Mouse (Mus musculus) heart, postnatal 36 days (tissue): ENCODE data around the gene Ccdc93. TPM values are rescaled to one million over a fixed set of nuclear protein-coding genes. Genes with fewer than 3 reads are reported as not detected.

Experiments used
- total RNA-seq, 2 experiments: library from RNA; stranded (reverse); gene quantifications; 2 replicates each; pipeline ENCODE4 v1.2.3; 2021

Ccdc93 gene
- total RNA-seq, 2 experiments from 2014 or later: 12.4 to 14.5 TPM

Other genes with a start within 250 kb of the Ccdc93 start
- gene Insig2, start 98.5 kb upstream of the Ccdc93 start, total RNA-seq: 10 to 100 TPM; 56.5 to 71.2 TPM
- not detected for gene Htr5b, start 97.4 kb downstream of the Ccdc93 start, total RNA-seq
- gene Ddx18, start 136.9 kb downstream of the Ccdc93 start, total RNA-seq: 10 to 100 TPM; 16.4 to 22.6 TPM